Mouse (Mus musculus) adipocyte (in vitro differentiated cells): ENCODE measurements at regions not wholly inside any gene's neighbourhood (a gene's known extent, or its start where the extent isn't known, plus 50 kb on each side); places are given as distances from the start of the nearest gene placed in this dataset.

Experiments
- DNase-seq: peaks from one replicate; pipeline ENCODE4 v3.0.0-alpha.2; 2016; ENCODE audit warnings: low spot score

DNA sequence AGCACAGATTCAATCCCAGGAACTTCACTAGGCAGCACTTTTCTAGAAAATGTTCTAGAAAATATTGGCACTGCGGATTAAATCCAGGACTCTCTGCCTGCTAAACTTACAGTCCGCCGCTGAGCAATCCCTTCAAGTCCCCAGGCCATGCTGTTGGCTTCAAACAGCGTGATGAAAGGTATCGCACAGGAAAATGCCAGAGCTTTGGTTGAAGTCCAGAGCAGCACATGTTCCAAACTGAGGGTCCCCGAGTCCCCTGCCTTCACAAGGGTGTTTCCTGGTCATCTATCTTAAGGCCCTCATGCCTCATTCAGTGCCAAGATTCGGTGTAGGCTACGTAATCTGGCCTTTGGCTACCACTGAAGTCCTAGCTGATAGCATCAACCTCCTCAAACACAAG, 52.3 kb upstream of the Spdye4c start:
- DNase-seq, result no peak
